In genomic region chr1:133347693-133348520, GRCm38 (mm10) we compare ENCODE assay signal across 14 mouse cellular contexts. TPM values are rescaled to one million over a fixed set of nuclear protein-coding genes. Genes with fewer than 3 reads are reported as not detected.
DNase-seq lines count a peak whose midpoint lies in the region; ATAC-seq and TF ChIP-seq lines count a peak whose summit lies in the region.
"Had no signal": no experiment of that assay in that cellular context is flagged by ENCODE, and none has a peak within 500 bp of the region (broad histone marks: within the 10 kb centered on the region; RNA-seq: fewer than 3 reads in every experiment).

No protein-coding gene starts in this region.

- H3K36me3 ChIP-seq in liver, embryonic 13.5 days = no peaks in the 10 kb centered on the region
- no peaks in the 10 kb centered on the region for H3K36me3 ChIP-seq in forebrain, postnatal 0 days (ENCODE audit: insufficient read depth)
- H3K36me3 ChIP-seq: hindbrain, embryonic 13.5 days; midbrain, embryonic 12.5 days had no signal

- no peak for TF ChIP-seq CTCF in forebrain, postnatal 0 days (IDR thresholded peaks at IDR 0.05; ENCODE audit: low read depth)

- no peak overlapping the region for H3K9ac ChIP-seq in liver, embryonic 13.5 days
- H3K9ac ChIP-seq in forebrain, postnatal 0 days = no peak overlapping the region
- H3K9ac ChIP-seq: hindbrain, embryonic 13.5 days; midbrain, embryonic 12.5 days had no signal

- H3K4me3 ChIP-seq in liver, embryonic 13.5 days (replicated peaks) = no peak overlapping the region
- no peak overlapping the region for H3K4me3 ChIP-seq in forebrain, postnatal 0 days (ENCODE audit: low read depth, low read length)
- H3K4me3 ChIP-seq: hindbrain, embryonic 13.5 days; midbrain, embryonic 12.5 days had no signal

- H3K4me1 ChIP-seq in liver, embryonic 13.5 days (replicated peaks) = peaks cover 5% of the 10 kb centered on the region
- no peaks in the 10 kb centered on the region; the same call in 1 of the 2 replicates for H3K4me1 ChIP-seq in forebrain, postnatal 0 days (ENCODE audit: insufficient read depth)
- H3K4me1 ChIP-seq: midbrain, embryonic 12.5 days had no signal

- 32% methylated on average over 11 of the region's 11 CpGs for WGBS in liver, embryonic 13.5 days (ENCODE audit: insufficient replicate concordance)
- 81% methylated on average over 11 of the region's 11 CpGs for WGBS in forebrain, postnatal 0 days

- no peaks in the 10 kb centered on the region for H3K9me3 ChIP-seq in liver, embryonic 13.5 days (replicated peaks)
- no peaks in the 10 kb centered on the region for H3K9me3 ChIP-seq in forebrain, postnatal 0 days (ENCODE audit: low read length)
- H3K9me3 ChIP-seq: hindbrain, embryonic 13.5 days; midbrain, embryonic 12.5 days had no signal

- ATAC-seq in liver, embryonic 13.5 days (ENCODE audit: low read depth) = 0 out of 2 replicates have a peak, but pooled peaks have one; percentile 34
- peak; percentile 69 for ATAC-seq in neutrophil, adult 5-6 weeks (ENCODE audit: extremely low read depth, insufficient number of reproducible peaks, low FRiP score, poor library complexity, severe bottlenecking)
- ATAC-seq in forebrain, postnatal 0 days = no peak

- no peak for DNase-seq in liver, embryonic 13.5 days
- no peak for DNase-seq in liver
- peak; percentile 52 for DNase-seq in R1 (ENCODE audit: low read depth, low spot score)
- peak; percentile 53 to 56 for DNase-seq in kidney, adult 8-10 months
- no peak for DNase-seq in forebrain, postnatal 0 days
- no peak for DNase-seq in T-cell, adult 2 months (ENCODE audit: low spot score)
- no peak for DNase-seq in frontal cortex, postnatal 25 days (ENCODE audit: low spot score in 2 of 2)
- DNase-seq: gastrocnemius, postnatal 14 days had no signal

- no peak overlapping the region for H3K4me2 ChIP-seq in liver, embryonic 13.5 days
- no peak overlapping the region for H3K4me2 ChIP-seq in forebrain, postnatal 0 days (ENCODE audit: low read depth)
- H3K4me2 ChIP-seq: hindbrain, embryonic 13.5 days; midbrain, embryonic 12.5 days had no signal

- peaks cover 8% of the 10 kb centered on the region for H3K27me3 ChIP-seq in liver, embryonic 13.5 days
- H3K27me3 ChIP-seq in forebrain, postnatal 0 days (ENCODE audit: insufficient read depth, low read length) = no peaks in the 10 kb centered on the region
- H3K27me3 ChIP-seq: hindbrain, embryonic 13.5 days had no signal

- H3K27ac ChIP-seq in liver, embryonic 13.5 days = no peak overlapping the region
- H3K27ac ChIP-seq in forebrain, postnatal 0 days (ENCODE audit: low read depth, low read length) = no peak overlapping the region
- H3K27ac ChIP-seq: hindbrain, embryonic 13.5 days; midbrain, embryonic 12.5 days had no signal

RNA-seq across cellular contexts. Expression of gene Ren1, which starts 2.4 kb away (rescaled TPM):
- polyA plus RNA-seq in liver, embryonic 13.5 days (2015; fragmentation: Nextera tagmentation; extraction: Ambion mirVana) = 0.47 and 0.61 TPM in 2 replicates
- total RNA-seq in neutrophil, adult 5-6 weeks (2017) = not detected in 2 replicates
- total RNA-seq in forebrain, postnatal 0 days (2014; rRNA removed) = 0.14 and 0.15 TPM in 2 replicates
- polyA plus RNA-seq in forebrain, postnatal 0 days (2015; fragmentation: Nextera tagmentation; extraction: Ambion mirVana) = 0.12 and 0.88 TPM in 2 replicates
- total RNA-seq: gastrocnemius, postnatal 14 days; left cerebral cortex, postnatal 14 days had no signal
- polyA plus RNA-seq: midbrain, embryonic 12.5 days had no signal

RNA-seq across cellular contexts. Expression of gene Etnk2, which starts 15.5 kb away (rescaled TPM):
- polyA plus RNA-seq in liver, embryonic 13.5 days (2015; fragmentation: Nextera tagmentation; extraction: Ambion mirVana) = 4.3 and 4.8 TPM in 2 replicates
- not detected in 2 replicates for total RNA-seq in neutrophil, adult 5-6 weeks (2017)
- total RNA-seq in forebrain, postnatal 0 days (2014; rRNA removed) = 15.5 and 25.3 TPM in 2 replicates
- polyA plus RNA-seq in forebrain, postnatal 0 days (2015; fragmentation: Nextera tagmentation; extraction: Ambion mirVana) = 10.3 and 17.6 TPM in 2 replicates

RNA-seq across cellular contexts. Expression of gene Kiss1, which starts 26.2 kb away (rescaled TPM):
- not detected in 2 replicates for polyA plus RNA-seq in liver, embryonic 13.5 days (2015; fragmentation: Nextera tagmentation; extraction: Ambion mirVana)
- total RNA-seq in neutrophil, adult 5-6 weeks (2017) = not detected in 2 replicates
- total RNA-seq in forebrain, postnatal 0 days (2014; rRNA removed) = not detected in 2 replicates
- not detected in 2 replicates for polyA plus RNA-seq in forebrain, postnatal 0 days (2015; fragmentation: Nextera tagmentation; extraction: Ambion mirVana)
- total RNA-seq: gastrocnemius, postnatal 14 days had no signal
- polyA plus RNA-seq: embryonic facial prominence, embryonic 14.5 days; midbrain, embryonic 12.5 days had no signal

RNA-seq across cellular contexts. Expression of gene Golt1a, which starts 38.3 kb away (rescaled TPM):
- polyA plus RNA-seq in liver, embryonic 13.5 days (2015; fragmentation: Nextera tagmentation; extraction: Ambion mirVana) = 6.1 and 8.2 TPM in 2 replicates
- not detected in 2 replicates for total RNA-seq in neutrophil, adult 5-6 weeks (2017)
- 0.15 and 0.29 TPM in 2 replicates for total RNA-seq in forebrain, postnatal 0 days (2014; rRNA removed)
- polyA plus RNA-seq in forebrain, postnatal 0 days (2015; fragmentation: Nextera tagmentation; extraction: Ambion mirVana) = 0.19 TPM in 1 of 2 replicates, not detected in the other
- total RNA-seq: gastrocnemius, postnatal 14 days had no signal
- polyA plus RNA-seq: embryonic facial prominence, embryonic 14.5 days; hindbrain, embryonic 13.5 days; midbrain, embryonic 12.5 days; testis, adult 2 months had no signal

Comparison
In these comparisons a context has a peak if more than half of its experiments do, and no peak if none do; other contexts are left out.
1. DNase-seq: peak in R1 (single experiment) and kidney, adult 8-10 months (2 of 2); none in liver, embryonic 13.5 days (single experiment), liver (single experiment), forebrain, postnatal 0 days (single experiment), T-cell, adult 2 months (single experiment) and frontal cortex, postnatal 25 days (0 of 2).
2. RNA of gene Etnk2, which starts 15.5 kb away (total RNA-seq): 15.5 to 25.3 TPM in forebrain, postnatal 0 days; not detected in neutrophil, adult 5-6 weeks; every median in the first group is over 10 times any median in the second.